Mouse (Mus musculus): ENCODE results near the gene Maip1. TPM values are rescaled to one million over a fixed set of nuclear protein-coding genes. Genes with fewer than 3 reads are reported as not detected.

The Maip1 gene
- polyA plus RNA-seq, 1 experiment from 2014 or later = 6.8 TPM

- H3K79me2 ChIP-seq (ENCODE audit: inconsistent target) = no peaks in the 10 kb centered on the region
- WGBS (ENCODE audit: missing documents) = 75% methylated on average over 1 of the region's 1 CpGs
Measured at GRCm38 (mm10) chr1:57450241-57450640, 44.1 kb downstream of the Maip1 start.

GRCm38 (mm10) chr1:57460305-57460940 is 54.3 kb downstream of the Maip1 start:
- Histone ChIP-seq H3K4me3 (ENCODE audit: inconsistent target) (no peak overlapping the region), H3K79me2 (ENCODE audit: inconsistent target) (no peaks in the 10 kb centered on the region), H3K27ac (no peak overlapping the region), H3K36me3 (ENCODE audit: inconsistent target) (no peaks in the 10 kb centered on the region)
- 87% methylated on average over 4 of the region's 6 CpGs for WGBS (ENCODE audit: missing documents)

More at GRCm38 (mm10) chr1:57450241-57450640, 44.1 kb downstream of the Maip1 start:
- no peak overlapping the region for H3K4me3 ChIP-seq (ENCODE audit: inconsistent target)
- no peaks in the 10 kb centered on the region for H3K36me3 ChIP-seq (ENCODE audit: inconsistent target)
- no peak overlapping the region for H3K27ac ChIP-seq

Other genes with a start within 250 kb of the Maip1 start
- gene 1700066M21Rik, start 28.7 kb upstream of the Maip1 start, polyA plus RNA-seq (2018) = 6.1 to 7.2 TPM (median 6.9 TPM) in 3 replicates
- gene Tyw5, start 773 bp downstream of the Maip1 start, polyA plus RNA-seq (2018) = 9.1 to 18.1 TPM (median 15.8 TPM) in 3 replicates